Mouse (Mus musculus): ENCODE data around the gene Disp2.

DNA sequence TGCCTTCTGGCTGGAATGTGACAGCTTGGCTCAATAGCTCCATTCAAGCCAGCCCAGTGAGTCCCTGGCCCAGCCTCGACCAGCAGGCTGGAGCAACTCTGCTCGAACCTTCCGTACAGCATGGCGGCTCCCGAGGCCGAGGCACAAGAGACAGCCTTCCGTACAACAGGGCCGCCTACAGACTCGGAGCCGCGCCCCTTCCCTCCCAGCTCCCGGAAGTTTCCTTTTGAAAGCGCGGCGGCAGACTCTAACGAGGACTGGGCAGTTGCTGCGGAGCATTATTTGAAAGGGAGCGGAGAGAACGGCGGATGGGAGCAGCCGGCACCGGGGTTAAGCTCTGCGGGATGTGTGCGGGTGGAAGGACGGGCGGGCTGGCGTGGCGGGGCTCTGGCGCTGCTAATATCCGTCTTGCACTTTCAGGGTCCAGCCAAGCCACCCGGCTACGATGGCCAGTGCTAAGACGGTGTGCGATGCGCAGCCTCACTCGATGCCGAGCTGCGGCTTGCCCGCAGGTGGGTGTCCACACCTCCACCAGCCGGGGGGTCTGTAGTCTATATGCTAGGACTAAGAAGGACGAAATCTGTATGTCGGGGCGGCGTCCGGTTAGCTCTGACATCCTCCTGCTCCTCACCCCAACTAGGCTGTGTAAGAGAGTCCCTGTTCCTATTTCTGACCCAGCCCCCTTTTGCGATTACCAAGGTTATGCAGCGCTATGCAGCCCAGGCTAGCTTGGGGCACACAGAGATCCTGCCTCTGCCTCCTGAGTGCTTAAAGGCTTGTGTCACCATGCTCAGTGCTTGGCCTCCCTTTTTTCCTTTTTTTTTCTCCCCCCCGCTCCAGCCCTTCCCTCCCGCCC lies 34.7 kb downstream of the Disp2 start, which contains the start of gene Knstrn:
- TF ChIP-seq CTCF (IDR thresholded peaks at IDR 0.05; ENCODE audit: insufficient read depth, low read depth, low read length) (no peak), POLR2A (IDR thresholded peaks at IDR 0.05; ENCODE audit: insufficient read depth, low read depth, low read length) (no peak)
